Mouse (Mus musculus) ovary, adult 18-20 months (tissue): ENCODE data around the gene Unc119b.
"Not testable (repeated sequence)": the region's sequence is repeated elsewhere in the genome, so short reads cannot be mapped to it uniquely, and the experiment has no call there.

ENCODE experiments used
- DNase-seq: peaks from one replicate; pipeline ENCODE4 v3.0.0; 2022; ENCODE audit warnings: low spot score, mixed read lengths

The Unc119b gene

GRCm38 (mm10) chr5:115091015-115091414, 43.8 kb downstream of the Unc119b start:
- DNase-seq: no peak

GRCm38 (mm10) chr5:115089592-115090268, 45.0 kb downstream of the Unc119b start:
- DNase-seq: no peak

- no peak for DNase-seq
These were observed 49.1 kb downstream of the Unc119b start for GRCm38 (mm10) chr5:115085675-115086074.

GRCm38 (mm10) chr5:115083492-115083891, 51.3 kb downstream of the Unc119b start:
- no peak for DNase-seq

DNA sequence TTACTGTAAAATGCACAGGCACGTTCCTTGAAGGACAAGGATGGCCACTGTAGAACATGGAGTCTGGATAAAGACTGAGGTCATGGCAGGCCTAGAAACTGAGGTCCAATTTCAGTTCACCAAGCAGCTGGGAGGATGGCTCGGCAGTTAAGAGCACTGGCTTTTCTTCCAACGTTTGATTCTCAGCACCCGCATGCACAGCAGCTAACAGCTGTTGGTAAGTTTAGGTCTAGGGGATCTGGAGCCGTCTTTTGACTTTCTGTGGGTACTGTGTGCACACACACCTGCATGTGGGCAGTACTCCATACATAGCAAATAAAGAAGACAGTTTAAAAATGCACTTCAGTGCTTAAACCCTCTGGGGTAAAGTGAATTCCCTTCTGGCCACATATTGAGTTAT, 53.1 kb downstream of the Unc119b start:
- no peak for DNase-seq

GRCm38 (mm10) chr5:115076144-115076901, 58.5 kb downstream of the Unc119b start:
- DNase-seq: no peak

DNA sequence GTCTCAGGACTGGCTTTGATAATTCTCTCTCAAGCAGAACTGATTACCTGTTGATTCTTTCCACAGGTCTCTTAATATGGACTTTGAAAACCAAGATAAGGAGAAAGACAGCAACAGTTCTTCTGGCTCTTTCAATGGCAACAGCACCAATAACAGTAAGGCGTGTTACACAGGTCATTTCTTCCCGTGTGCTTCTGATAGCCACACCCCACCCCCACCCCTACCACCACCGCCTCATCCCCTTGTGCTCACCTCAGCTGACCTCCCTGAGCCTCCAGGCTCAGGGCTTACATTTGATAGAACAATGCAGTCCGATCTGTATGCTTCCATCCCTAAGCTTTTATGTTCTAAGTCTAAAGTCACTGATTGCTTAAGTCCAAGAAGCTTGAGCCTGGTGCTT, 60.0 kb downstream of the Unc119b start:
- DNase-seq: no peak

GRCm38 (mm10) chr5:115073306-115073705, 61.5 kb downstream of the Unc119b start:
- DNase-seq: not testable (repeated sequence)
